ENCODE assay signal across 17 mouse cellular contexts in the genomic region with DNA sequence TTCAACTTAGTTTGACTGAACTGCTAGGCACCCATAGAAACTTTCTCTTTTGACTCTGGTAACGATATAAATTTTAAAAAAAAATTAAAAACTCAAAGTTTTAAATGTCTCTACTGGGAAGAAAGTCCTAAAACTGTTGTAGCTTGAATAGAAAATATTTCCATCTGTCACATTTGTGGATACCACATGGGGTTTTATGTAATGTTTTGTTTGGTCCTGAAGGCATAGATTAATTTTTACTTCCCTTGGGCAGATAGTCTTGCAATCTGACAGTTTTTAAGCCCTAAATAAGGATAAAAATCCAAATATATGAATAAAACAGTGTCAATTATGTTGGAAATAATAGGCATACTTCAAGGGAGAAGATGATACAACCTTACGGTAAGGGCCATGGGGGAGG.
"Had no signal": no experiment of that assay in that cellular context is flagged by ENCODE, and none has a peak within 500 bp of the region (broad histone marks: within the 10 kb centered on the region; RNA-seq: fewer than 3 reads in every experiment).

No protein-coding gene starts in this region.

- H3K4me3 ChIP-seq: neural tube, embryonic 12.5 days; neural tube, embryonic 13.5 days; neural tube, embryonic 15.5 days; stomach, embryonic 15.5 days had no signal

- DNase-seq: retina, postnatal 1 day; right cerebral cortex, adult 18-20 months; right cerebral cortex, postnatal 14 days; right cerebral cortex, postnatal 25 days; right cerebral cortex, postnatal 4 days; spleen, adult 18-20 months; thymus, adult 18-20 months; thymus, adult 2 months; thymus, postnatal 14 days; thymus, postnatal 25 days; thymus, postnatal 36 days; thymus, postnatal 4 days had no signal

- H3K27ac ChIP-seq: neural tube, embryonic 12.5 days; neural tube, embryonic 13.5 days; neural tube, embryonic 15.5 days; stomach, embryonic 15.5 days; stomach, postnatal 0 days had no signal
